Mouse (Mus musculus) frontal cortex, postnatal 14 days (tissue): ENCODE results near the gene Atxn1.
A peak's percentile ranks its signal among the peaks of the same experiment; 100 is the strongest.

ENCODE experiments used
- DNase-seq, 2 experiments: peaks; one replicate each; pipeline ENCODE4 v3.0.0; 2022; ENCODE audit warnings: low spot score in 2 of 2

The Atxn1 gene

GRCm38 (mm10) chr13:45829341-45829936 lies 135.4 kb downstream of the Atxn1 start:
- DNase-seq = no peak

DNA sequence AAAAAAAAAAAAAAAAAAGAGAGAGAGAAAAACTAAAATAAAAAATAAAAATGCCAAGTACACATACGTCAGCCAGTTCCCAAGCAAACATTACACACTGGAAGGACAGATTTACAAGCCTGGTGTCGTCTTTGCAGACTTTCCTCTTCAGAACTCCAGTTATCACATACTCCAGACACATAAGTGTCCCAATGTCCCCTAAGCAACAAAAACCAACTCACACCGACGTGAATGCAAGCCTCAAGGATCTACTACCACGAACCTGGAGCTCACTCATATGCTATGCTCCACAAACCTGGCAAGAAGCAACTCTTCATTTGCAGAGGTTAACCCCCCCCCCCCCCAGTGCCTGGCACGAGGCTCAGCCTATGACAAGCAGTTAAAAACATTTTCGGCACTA lies 136.8 kb downstream of the Atxn1 start:
- DNase-seq = no peak

DNA sequence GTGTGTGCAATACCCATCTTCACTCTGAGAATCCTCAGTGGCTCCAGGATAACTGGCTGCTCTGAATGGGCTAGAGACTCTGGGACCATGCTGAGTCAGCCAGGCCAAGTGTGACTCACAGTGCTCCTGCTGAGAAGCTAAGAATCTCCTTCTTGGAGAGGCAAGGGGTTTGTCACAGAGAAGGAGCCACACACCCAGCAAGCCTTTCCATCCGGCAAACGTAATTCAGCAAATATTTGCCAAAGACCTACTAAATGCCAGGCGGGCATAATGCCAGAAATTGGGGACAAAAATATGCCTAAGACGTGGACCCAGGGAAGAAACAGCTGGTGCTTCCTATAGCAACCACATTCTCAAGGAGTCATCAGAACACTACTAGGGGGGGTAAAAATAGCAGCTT lies 137.2 kb downstream of the Atxn1 start:
- no peak for DNase-seq

GRCm38 (mm10) chr13:45827046-45827596 lies 137.7 kb downstream of the Atxn1 start:
- DNase-seq = no peak

DNA sequence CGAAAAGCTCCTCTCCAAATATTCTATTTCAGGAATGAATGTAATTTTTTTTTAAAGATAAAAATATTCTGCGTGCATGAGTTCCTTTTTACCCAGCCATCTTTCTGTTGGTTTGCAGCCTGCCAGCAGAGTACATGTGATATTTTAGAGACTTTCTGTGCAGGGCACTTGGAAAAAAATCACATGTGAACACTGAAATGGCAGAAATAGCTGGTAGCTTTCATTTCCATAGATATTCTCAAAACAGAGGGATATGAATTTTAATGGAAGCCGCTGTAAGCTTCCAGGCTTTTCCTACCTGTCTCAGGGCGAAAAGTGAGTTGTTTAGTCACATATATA lies 142.3 kb downstream of the Atxn1 start:
- no peak for DNase-seq

DNA sequence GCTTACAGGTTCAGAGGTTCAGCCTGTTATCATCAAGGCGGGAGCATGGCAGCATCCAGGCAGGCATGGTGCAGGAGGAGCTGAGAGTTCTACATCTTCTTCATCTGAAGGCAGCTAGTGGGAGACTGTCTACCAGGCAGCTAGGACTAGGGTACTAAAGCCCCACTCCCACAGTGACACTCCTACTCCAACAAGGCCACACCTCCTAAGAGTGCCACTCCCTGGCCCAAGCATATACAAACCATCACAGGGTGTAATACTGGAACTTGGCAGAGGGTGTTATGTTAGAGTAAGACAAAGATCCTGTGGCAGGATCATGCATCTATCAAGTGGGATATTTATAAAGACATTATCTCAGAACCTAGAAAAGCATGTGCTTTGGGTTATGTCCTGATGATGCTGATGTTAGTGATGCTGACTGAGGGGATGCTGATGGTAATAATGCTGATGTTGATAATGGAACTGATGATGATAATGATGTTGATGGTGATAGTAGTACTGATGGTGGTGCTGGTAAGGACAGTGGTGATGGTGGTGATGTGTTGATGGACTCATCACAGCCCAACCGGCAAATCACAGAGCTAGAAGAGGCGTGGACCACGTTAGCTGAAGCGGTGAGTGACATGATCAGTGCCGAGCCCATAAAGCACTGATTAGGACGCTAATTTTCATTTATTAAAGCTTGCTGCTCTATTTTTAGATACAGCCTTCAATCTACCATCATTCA lies 142.9 kb downstream of the Atxn1 start:
- no peak for DNase-seq

- DNase-seq = no peak
Measured at GRCm38 (mm10) chr13:45820473-45821230, 144.2 kb downstream of the Atxn1 start.

DNA sequence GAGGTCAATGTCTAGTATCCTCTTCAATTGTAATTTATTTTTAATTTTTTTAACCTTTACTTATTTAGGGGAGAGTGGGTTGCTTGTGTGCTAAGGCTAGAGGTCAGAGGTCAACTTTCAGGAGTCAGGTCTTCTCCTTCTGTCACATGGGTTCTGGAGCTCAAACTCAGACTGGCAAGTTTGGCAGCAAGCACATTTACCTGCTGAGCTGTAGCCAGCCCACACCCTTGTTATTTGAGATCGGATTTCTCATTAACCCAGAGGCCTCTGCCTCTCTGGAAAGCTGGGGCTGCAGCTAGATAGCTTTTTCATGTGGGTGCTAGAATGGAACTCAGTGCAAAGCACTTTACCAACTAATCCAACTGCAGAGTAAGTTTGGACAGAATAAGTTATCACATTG lies 148.1 kb downstream of the Atxn1 start:
- no peak for DNase-seq

- no peak for DNase-seq
Measured at GRCm38 (mm10) chr13:45809777-45810410, 154.9 kb downstream of the Atxn1 start.

GRCm38 (mm10) chr13:45807593-45808043 lies 157.2 kb downstream of the Atxn1 start:
- DNase-seq = peak in 1 of 2 experiments; percentile 53

- no peak for DNase-seq
Measured at GRCm38 (mm10) chr13:45806600-45807525, 157.9 kb downstream of the Atxn1 start.

DNA sequence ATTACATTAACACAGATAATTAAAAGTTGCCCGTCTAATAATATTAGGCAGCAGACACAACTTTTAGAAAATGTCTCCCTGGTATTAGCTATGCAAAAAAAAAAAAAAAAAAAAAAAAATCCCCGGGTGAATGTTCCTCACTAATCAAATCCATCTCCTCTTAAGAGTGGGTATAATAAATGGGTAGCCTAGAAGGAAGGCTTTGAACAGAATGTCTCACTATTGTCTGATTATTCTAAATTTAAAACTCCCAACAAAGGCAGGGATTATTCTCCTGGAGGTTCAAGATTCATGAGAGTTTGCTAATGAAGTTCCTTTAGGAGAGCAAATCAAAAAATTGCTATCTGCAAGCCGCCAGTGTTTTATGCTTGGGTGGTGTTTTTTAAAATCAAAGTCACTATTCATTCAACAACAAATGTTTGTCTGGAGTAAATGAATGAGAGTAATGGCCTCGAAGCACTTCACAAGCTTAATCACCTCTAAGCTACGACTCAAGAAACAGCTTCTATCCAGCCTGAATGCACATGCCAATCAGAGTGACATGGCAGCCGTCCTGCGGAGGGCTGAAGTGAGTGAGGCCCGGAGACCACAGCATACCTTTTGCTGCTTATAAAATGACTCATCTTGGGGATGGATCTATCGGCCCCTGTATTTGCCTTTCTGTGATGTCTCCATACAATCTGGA lies 158.8 kb downstream of the Atxn1 start:
- DNase-seq = no peak

- no peak for DNase-seq
Measured at GRCm38 (mm10) chr13:45802620-45803410, 162.0 kb downstream of the Atxn1 start.

DNA sequence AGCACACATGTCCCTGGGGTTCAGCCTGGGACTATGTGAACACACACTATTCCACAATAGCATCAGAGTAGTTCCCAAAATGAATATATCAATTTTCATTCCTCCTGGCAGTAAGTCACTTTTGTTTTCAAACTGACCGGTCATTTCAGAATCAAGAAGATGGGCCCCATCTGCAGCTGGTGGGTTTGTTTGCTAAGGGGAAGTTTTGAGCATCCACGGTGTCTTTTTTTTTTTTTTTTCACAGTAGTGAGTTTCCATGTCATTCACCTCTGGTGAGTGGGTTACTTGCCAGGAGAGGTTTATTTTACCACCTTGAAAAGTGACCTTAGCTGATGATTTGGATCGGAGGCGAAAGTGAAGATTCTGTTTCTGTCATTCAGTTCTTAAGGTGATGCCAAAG lies 166.6 kb downstream of the Atxn1 start:
- DNase-seq = no peak

DNA sequence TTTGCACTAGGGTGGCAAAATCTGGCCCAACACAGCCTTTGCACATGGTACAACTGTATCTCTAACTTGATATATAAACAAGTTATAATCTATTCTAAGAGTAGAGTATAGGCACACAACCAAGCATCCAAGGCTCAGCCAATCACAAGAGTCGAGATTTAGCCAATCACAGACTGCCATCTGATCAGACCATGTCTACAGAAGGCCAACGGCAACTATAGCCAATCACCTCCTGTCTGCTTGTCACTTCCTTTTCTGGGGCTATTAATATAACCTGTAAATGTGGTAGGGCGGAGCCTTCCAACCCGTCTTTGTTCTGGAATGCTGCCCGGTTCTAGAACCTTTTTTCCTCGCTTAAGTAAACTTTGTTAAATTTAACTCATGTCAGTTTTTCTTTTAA lies 167.1 kb downstream of the Atxn1 start:
- DNase-seq = no peak

DNA sequence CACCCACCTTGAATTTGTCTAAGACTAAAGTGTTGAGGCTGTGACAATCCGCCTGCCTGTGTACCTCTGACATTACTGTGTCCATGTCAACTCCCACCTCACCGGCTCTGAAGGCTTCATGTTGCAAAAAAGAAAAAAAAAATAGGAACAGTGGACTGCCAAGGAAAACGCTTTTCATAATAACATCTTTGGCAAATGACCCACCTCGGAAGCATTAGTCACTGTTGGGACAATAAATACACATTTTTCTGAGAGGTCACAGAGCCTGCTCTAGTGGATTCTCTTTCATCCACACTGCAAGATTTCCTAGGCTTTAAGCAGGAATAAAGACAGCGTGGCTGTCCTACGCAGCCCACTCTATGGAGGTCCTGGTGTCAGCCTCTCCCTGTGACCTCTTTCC lies 168.5 kb downstream of the Atxn1 start:
- DNase-seq = no peak

GRCm38 (mm10) chr13:45793796-45794195 lies 171.0 kb downstream of the Atxn1 start:
- DNase-seq = no peak

DNA sequence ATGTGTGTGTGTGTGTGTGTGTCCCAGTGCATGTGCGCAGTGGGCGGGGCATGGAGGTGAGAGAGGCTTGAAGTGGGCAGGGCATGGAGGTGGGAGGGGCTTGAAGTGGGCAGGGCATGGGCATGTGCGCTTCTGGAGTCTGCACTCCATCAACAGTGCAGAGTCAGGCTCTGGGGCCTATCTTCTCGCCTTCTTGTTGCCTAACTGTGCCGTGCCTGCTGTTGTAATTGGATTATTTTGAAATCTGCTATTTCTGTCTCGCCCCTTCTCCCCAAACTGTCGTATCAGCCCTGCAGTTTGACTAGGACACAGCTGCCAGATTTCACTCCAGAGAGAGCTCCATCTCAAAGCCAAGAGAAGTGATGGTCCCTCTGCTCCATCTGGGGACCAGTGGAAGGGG lies 178.4 kb downstream of the Atxn1 start:
- no peak for DNase-seq

- no peak for DNase-seq
Measured at GRCm38 (mm10) chr13:45783681-45784080, 181.1 kb downstream of the Atxn1 start.

- DNase-seq = no peak
Measured at GRCm38 (mm10) chr13:45778750-45779149, 186.1 kb downstream of the Atxn1 start.
